In genomic region chr12:81807953-81808352, GRCm38 (mm10) we compare ENCODE assay signal across 9 mouse cellular contexts. TPM values are rescaled to one million over a fixed set of nuclear protein-coding genes. Genes with fewer than 3 reads are reported as not detected.
DNase-seq lines count a peak whose midpoint lies in the region; ATAC-seq and TF ChIP-seq lines count a peak whose summit lies in the region.
"Had no signal": no experiment of that assay in that cellular context is flagged by ENCODE, and none has a peak within 500 bp of the region (broad histone marks: within the 10 kb centered on the region; RNA-seq: fewer than 3 reads in every experiment).

No protein-coding gene starts in this region.

- peaks cover 21% of the 10 kb centered on the region for H3K4me1 ChIP-seq in forebrain, embryonic 15.5 days
- peaks cover 6% of the 10 kb centered on the region for H3K4me1 ChIP-seq in lung, postnatal 0 days (ENCODE audit: insufficient read depth, low read depth, low read length)

- H3K27ac ChIP-seq in forebrain, embryonic 15.5 days (replicated peaks): no peak overlapping the region
- H3K27ac ChIP-seq in lung, postnatal 0 days (ENCODE audit: low read length): no peak overlapping the region

- 9% methylated on average over 11 of the region's 11 CpGs for WGBS in forebrain, embryonic 15.5 days
- 28% methylated on average over 11 of the region's 11 CpGs for WGBS in lung, postnatal 0 days

- peak; percentile 49; the same call in 1 of the 2 replicates for ATAC-seq in forebrain, embryonic 15.5 days (replicated peaks)
- ATAC-seq in lung, postnatal 0 days: peak; percentile 80

- no peaks in the 10 kb centered on the region for H3K27me3 ChIP-seq in forebrain, embryonic 15.5 days
- H3K27me3 ChIP-seq in lung, postnatal 0 days (replicated peaks; ENCODE audit: insufficient read depth, low read length): no peaks in the 10 kb centered on the region

- TF ChIP-seq CTCF in lung, postnatal 0 days (IDR thresholded peaks at IDR 0.05): no peak

- no peaks in the 10 kb centered on the region for H3K36me3 ChIP-seq in forebrain, embryonic 15.5 days
- H3K36me3 ChIP-seq in lung, postnatal 0 days (ENCODE audit: insufficient read depth, low read length): no peaks in the 10 kb centered on the region
- H3K36me3 ChIP-seq: G1E had no signal

- no peak overlapping the region for H3K9ac ChIP-seq in forebrain, embryonic 15.5 days (replicated peaks)
- no peak overlapping the region for H3K9ac ChIP-seq in lung, postnatal 0 days (replicated peaks; ENCODE audit: low read depth)

- H3K4me2 ChIP-seq in forebrain, embryonic 15.5 days (replicated peaks): peak overlapping the region; percentile 42
- H3K4me2 ChIP-seq in lung, postnatal 0 days (replicated peaks; ENCODE audit: low read depth, low read length): peak overlapping the region; percentile 53; the same call in 1 of the 2 replicates

- intact Hi-C loops in left cerebral cortex, postnatal 4 days (cut with DNase I): no loop called here
- intact Hi-C loops in left cerebral cortex, postnatal 36 days (cut with DNase I): loop anchor here (5.0 kb wide), 1 partner anchor 49 kb away; no protein-coding TSS in a partner anchor

- H3K4me3 ChIP-seq in forebrain, embryonic 15.5 days: no peak overlapping the region
- H3K4me3 ChIP-seq in lung, postnatal 0 days (ENCODE audit: low read depth, low read length): no peak overlapping the region

- peak; percentile 67 for TF ChIP-seq EP300 in lung, postnatal 0 days (IDR thresholded peaks at IDR 0.05)

- DNase-seq in left cerebral cortex, postnatal 4 days: peak; percentile 17
- DNase-seq in left cerebral cortex, postnatal 36 days (ENCODE audit: low spot score in 2 of 2): no peak
- peak; percentile 29 for DNase-seq in kidney, adult 18-20 months
- DNase-seq in lung, postnatal 0 days (ENCODE audit: low spot score): peak; percentile 68
- no peak for DNase-seq in thymus, adult 18-20 months
- DNase-seq in frontal cortex, postnatal 36 days (ENCODE audit: low spot score in 2 of 2): no peak
- no peak for DNase-seq in right cerebral cortex, postnatal 36 days (ENCODE audit: low spot score in 2 of 2)

- H3K9me3 ChIP-seq in forebrain, embryonic 15.5 days: no peaks in the 10 kb centered on the region
- H3K9me3 ChIP-seq in lung, postnatal 0 days (ENCODE audit: low read length): no peaks in the 10 kb centered on the region
- H3K9me3 ChIP-seq: G1E had no signal

RNA-seq across cellular contexts. Expression of gene Map3k9, which starts 27.0 kb away (rescaled TPM):
- 10 to 100 TPM; 86.1 to 90.5 TPM for total RNA-seq in left cerebral cortex, postnatal 4 days (2021)
- total RNA-seq in left cerebral cortex, postnatal 36 days (2021): 10 to 100 TPM; 61.1 to 63.1 TPM
- 7.1 and 7.9 TPM in 2 replicates for polyA plus RNA-seq in forebrain, embryonic 15.5 days (2015; fragmentation: Nextera tagmentation; extraction: Ambion mirVana)
- 3.3 and 3.6 TPM in 2 replicates for polyA plus RNA-seq in lung, postnatal 0 days (2015; fragmentation: Nextera tagmentation; extraction: Ambion mirVana)
- polyA plus RNA-seq: G1E had no signal

RNA-seq across cellular contexts. Expression of gene Pcnx, which starts 51.9 kb away (rescaled TPM):
- total RNA-seq in left cerebral cortex, postnatal 4 days (2021): 100 to 1,000 TPM in 1 of 2 experiments, 10 to 100 TPM in 1; 92.7 to 107 TPM
- 10 to 100 TPM; 86.8 to 97.2 TPM for total RNA-seq in left cerebral cortex, postnatal 36 days (2021)
- 12.6 and 14.2 TPM in 2 replicates for polyA plus RNA-seq in forebrain, embryonic 15.5 days (2015; fragmentation: Nextera tagmentation; extraction: Ambion mirVana)
- polyA plus RNA-seq in lung, postnatal 0 days (2015; fragmentation: Nextera tagmentation; extraction: Ambion mirVana): 12.8 and 13.5 TPM in 2 replicates
- polyA plus RNA-seq: G1E had no signal

Comparison
In these comparisons a context has a peak if more than half of its experiments do, and no peak if none do; other contexts are left out.
1. DNase-seq: peak in left cerebral cortex, postnatal 4 days (single experiment), kidney, adult 18-20 months (single experiment) and lung, postnatal 0 days (single experiment); none in left cerebral cortex, postnatal 36 days (0 of 2), thymus, adult 18-20 months (0 of 2), frontal cortex, postnatal 36 days (0 of 2) and right cerebral cortex, postnatal 36 days (0 of 2).